Mouse (Mus musculus) embryonic facial prominence, embryonic 15.5 days (tissue): Measurements from ENCODE around the gene Wdr61. TPM values are rescaled to one million over a fixed set of nuclear protein-coding genes. Genes with fewer than 3 reads are reported as not detected.
"Not testable (repeated sequence)": the region's sequence is repeated elsewhere in the genome, so short reads cannot be mapped to it uniquely, and the experiment has no call there.

Source experiments
- ATAC-seq: fragments of 200-750 bp; cut with Nextera tagmentation; 2 replicates; pipeline ENCODE4 v1.8.0; 2017; ENCODE audit warnings: low read depth, moderate TSS enrichment; ENCODE audit not compliant: insufficient number of reproducible peaks, low FRiP score, low TSS enrichment
- H3K27ac ChIP-seq: fragments of 300-500 bp; sonication (generic); replicated peaks from 2 replicates; pipeline ENCODE4 v1.5.1; 2015; ENCODE audit warnings: mild to moderate bottlenecking, inconsistent platforms
- H3K27me3 ChIP-seq: fragments of 300-500 bp; sonication (generic); 2 replicates; pipeline ENCODE4 v1.6.1; 2015; ENCODE audit warnings: inconsistent platforms
- H3K36me3 ChIP-seq: fragments of 300-500 bp; sonication (generic); 2 replicates; pipeline ENCODE4 v1.6.1; 2015; ENCODE audit warnings: mild to moderate bottlenecking, inconsistent platforms
- H3K4me1 ChIP-seq: fragments of 300-500 bp; sonication (generic); 2 replicates; pipeline ENCODE4 v1.6.1; 2015; ENCODE audit warnings: inconsistent platforms
- H3K4me2 ChIP-seq: fragments of 300-500 bp; sonication (generic); replicated peaks from 2 replicates; pipeline ENCODE4 v1.6.1; 2015; ENCODE audit warnings: mild to moderate bottlenecking, inconsistent platforms
- H3K4me3 ChIP-seq: fragments of 300-500 bp; sonication (generic); replicated peaks from 2 replicates; pipeline ENCODE4 v1.5.1; 2015; ENCODE audit warnings: mild to moderate bottlenecking, inconsistent platforms
- H3K9ac ChIP-seq: fragments of 300-500 bp; sonication (generic); 2 replicates; pipeline ENCODE4 v1.6.1; 2015; ENCODE audit warnings: inconsistent platforms
- H3K9me3 ChIP-seq: fragments of 300-500 bp; sonication (generic); replicated peaks from 2 replicates; pipeline ENCODE4 v1.6.1; 2016; ENCODE audit warnings: inconsistent platforms
- WGBS: fragments of 180-500 bp; shearing (Covaris S2); methylation state at CpG from one replicate; pipeline ENCODE4 v1.1.7; 2015; 5-methylcytosine and 5-hydroxymethylcytosine counted together
- polyA plus RNA-seq: library from polyadenylated mRNA; unstranded; fragments of >200 nt; fragmentation: Nextera tagmentation; extraction: Ambion mirVana; gene quantifications from 2 replicates; pipeline ENCODE4 v1.2.1, GENCODE M21; 2015

Gene Wdr61
- polyA plus RNA-seq, 1 experiment from 2014 or later: 143 TPM

GRCm38 (mm10) chr9:54699345-54700173, 34.8 kb downstream of the Wdr61 start:
- peak; percentile 67 for ATAC-seq
- peak overlapping the region; percentile 79 for H3K4me3 ChIP-seq
- no peaks in the 10 kb centered on the region; the same call in none of the 2 replicates for H3K27me3 ChIP-seq
- peak overlapping the region; percentile 72 for H3K27ac ChIP-seq
- no peaks in the 10 kb centered on the region for H3K9me3 ChIP-seq
- no peaks in the 10 kb centered on the region for H3K36me3 ChIP-seq
- H3K4me2 ChIP-seq: peak overlapping the region; percentile 90
- peak overlapping the region; percentile 79 for H3K9ac ChIP-seq
- peaks cover 21% of the 10 kb centered on the region for H3K4me1 ChIP-seq
- WGBS: under 1% methylated on average over 91 of the region's 92 CpGs

- H3K9ac ChIP-seq: peak overlapping the region; percentile 79
- H3K27me3 ChIP-seq: no peaks in the 10 kb centered on the region; the same call in none of the 2 replicates
- 13% methylated on average over 27 of the region's 27 CpGs for WGBS
- no peak; the same call in 1 of the 2 replicates for ATAC-seq
- peak overlapping the region; percentile 90 for H3K4me2 ChIP-seq
- H3K4me3 ChIP-seq: peak overlapping the region; percentile 79
- H3K36me3 ChIP-seq: no peaks in the 10 kb centered on the region
- H3K4me1 ChIP-seq: peaks cover 21% of the 10 kb centered on the region
- H3K27ac ChIP-seq: peak overlapping the region; percentile 72
- H3K9me3 ChIP-seq: no peaks in the 10 kb centered on the region
These were observed 35.3 kb downstream of the Wdr61 start for GRCm38 (mm10) chr9:54699087-54699344.

GRCm38 (mm10) chr9:54698318-54699086, 35.8 kb downstream of the Wdr61 start, which contains the start of gene Dnaja4:
TSS of gene Dnaja4 (plus strand) at chr9:54698873.
- H3K36me3 ChIP-seq: no peaks in the 10 kb centered on the region
- ATAC-seq: 0 out of 2 replicates have a peak, but pooled peaks have one; percentile 13
- H3K27me3 ChIP-seq: no peaks in the 10 kb centered on the region; the same call in none of the 2 replicates
- 55% methylated on average over 17 of the region's 17 CpGs for WGBS
- peak within 1 kb of the TSS; percentile 90 for H3K4me2 ChIP-seq
- H3K9me3 ChIP-seq: no peaks in the 10 kb centered on the region
- peak within 1 kb of the TSS; percentile 79 for H3K9ac ChIP-seq
- H3K27ac ChIP-seq: peak within 1 kb of the TSS; percentile 72
- H3K4me1 ChIP-seq: peaks cover 21% of the 10 kb centered on the region
- H3K4me3 ChIP-seq: peak within 1 kb of the TSS; percentile 79

DNA sequence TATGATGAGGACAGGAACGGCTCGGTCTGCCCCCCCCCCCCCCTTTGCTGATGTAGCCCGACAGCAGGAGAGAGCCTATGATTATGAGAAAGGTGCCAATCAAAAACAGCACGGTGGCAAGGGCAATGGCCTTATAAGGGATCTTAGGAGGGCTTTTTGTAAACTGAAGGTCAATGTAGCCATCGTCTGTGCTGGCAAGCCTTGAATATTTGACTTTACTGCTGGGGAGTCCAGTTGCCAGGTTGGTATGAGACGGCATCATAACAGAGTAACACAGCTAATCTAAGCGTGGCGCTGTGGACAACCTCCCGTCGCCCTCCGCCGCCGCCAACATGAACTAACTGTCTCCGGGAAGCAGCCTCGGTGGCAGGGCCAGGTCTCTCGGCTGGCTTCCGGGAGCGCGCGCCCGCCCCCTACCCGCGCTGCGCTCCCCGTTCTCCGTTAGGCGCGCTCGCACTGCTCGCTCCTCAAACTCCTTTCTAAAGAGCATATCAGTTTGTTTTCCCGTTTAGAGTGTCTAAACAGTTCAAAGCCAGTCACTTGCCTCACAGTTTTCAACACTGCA, 43.0 kb downstream of the Wdr61 start:
- not testable (repeated sequence) for H3K4me1 ChIP-seq, H3K27ac ChIP-seq, H3K36me3 ChIP-seq, ATAC-seq, H3K27me3 ChIP-seq, H3K9me3 ChIP-seq, H3K9ac ChIP-seq
- Histone ChIP-seq H3K4me2 (peak overlapping the region; percentile 58), H3K4me3 (peak overlapping the region; percentile 32)
- 3% methylated on average over 31 of the region's 31 CpGs for WGBS

DNA sequence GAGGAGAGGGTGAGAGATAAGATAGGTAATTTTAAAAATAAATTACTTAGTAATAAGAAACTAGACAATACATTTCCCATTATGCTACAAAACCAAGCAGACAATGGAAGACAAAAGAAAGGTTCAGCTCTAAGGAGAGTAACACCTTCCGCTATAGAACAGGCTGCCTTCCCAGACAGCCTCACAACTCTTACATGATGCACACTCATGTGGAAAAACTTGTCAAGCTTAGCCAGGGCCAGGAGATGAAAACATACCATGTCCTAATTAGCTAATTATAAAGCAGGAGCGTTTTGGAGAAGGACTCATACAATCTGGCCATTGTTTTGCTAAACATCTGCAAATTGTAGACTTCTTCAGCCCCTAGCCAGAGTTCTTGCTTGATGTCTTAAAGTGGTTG, 43.6 kb downstream of the Wdr61 start:
- not testable (repeated sequence) for H3K4me2 ChIP-seq, ATAC-seq, H3K27ac ChIP-seq, H3K9ac ChIP-seq, H3K4me3 ChIP-seq, H3K36me3 ChIP-seq, H3K4me1 ChIP-seq, H3K9me3 ChIP-seq, H3K27me3 ChIP-seq
- 46% methylated on average over 2 of the region's 2 CpGs for WGBS

DNA sequence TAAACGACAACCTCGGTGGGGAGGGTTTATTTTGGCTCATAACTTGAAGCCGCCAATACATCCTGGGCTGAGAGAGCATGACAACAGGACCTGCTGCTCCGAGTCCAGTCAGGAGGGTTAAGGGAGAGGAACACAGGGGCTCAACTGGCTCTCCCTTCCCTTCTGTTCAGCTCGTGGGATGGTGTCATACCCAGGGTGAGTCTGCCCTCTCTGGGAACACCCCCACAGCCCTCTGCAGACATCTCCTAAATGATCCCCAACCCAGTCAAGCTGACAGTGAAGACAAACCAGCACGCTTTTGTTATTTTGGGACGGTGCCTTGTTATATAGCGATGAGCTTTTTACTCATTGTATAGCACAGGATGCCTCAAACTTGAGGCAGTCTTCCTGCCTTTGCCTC, 44.9 kb downstream of the Wdr61 start:
- no peak overlapping the region for H3K4me3 ChIP-seq
- WGBS: 73% methylated on average over 8 of the region's 8 CpGs
- H3K9ac ChIP-seq: no peak overlapping the region
- no peaks in the 10 kb centered on the region for H3K4me1 ChIP-seq
- no peaks in the 10 kb centered on the region for H3K9me3 ChIP-seq
- H3K27ac ChIP-seq: no peak overlapping the region
- no peak for ATAC-seq
- no peaks in the 10 kb centered on the region for H3K27me3 ChIP-seq
- no peaks in the 10 kb centered on the region for H3K36me3 ChIP-seq
- no peak overlapping the region for H3K4me2 ChIP-seq

GRCm38 (mm10) chr9:54687246-54688236, 46.8 kb downstream of the Wdr61 start:
- no peak for ATAC-seq
- WGBS: 69% methylated on average over 14 of the region's 14 CpGs
- no peaks in the 10 kb centered on the region for H3K4me1 ChIP-seq
- H3K27ac ChIP-seq: no peak overlapping the region
- H3K4me2 ChIP-seq: no peak overlapping the region
- no peaks in the 10 kb centered on the region for H3K27me3 ChIP-seq
- no peaks in the 10 kb centered on the region for H3K36me3 ChIP-seq
- H3K9me3 ChIP-seq: no peaks in the 10 kb centered on the region
- no peak overlapping the region for H3K4me3 ChIP-seq
- no peak overlapping the region for H3K9ac ChIP-seq

DNA sequence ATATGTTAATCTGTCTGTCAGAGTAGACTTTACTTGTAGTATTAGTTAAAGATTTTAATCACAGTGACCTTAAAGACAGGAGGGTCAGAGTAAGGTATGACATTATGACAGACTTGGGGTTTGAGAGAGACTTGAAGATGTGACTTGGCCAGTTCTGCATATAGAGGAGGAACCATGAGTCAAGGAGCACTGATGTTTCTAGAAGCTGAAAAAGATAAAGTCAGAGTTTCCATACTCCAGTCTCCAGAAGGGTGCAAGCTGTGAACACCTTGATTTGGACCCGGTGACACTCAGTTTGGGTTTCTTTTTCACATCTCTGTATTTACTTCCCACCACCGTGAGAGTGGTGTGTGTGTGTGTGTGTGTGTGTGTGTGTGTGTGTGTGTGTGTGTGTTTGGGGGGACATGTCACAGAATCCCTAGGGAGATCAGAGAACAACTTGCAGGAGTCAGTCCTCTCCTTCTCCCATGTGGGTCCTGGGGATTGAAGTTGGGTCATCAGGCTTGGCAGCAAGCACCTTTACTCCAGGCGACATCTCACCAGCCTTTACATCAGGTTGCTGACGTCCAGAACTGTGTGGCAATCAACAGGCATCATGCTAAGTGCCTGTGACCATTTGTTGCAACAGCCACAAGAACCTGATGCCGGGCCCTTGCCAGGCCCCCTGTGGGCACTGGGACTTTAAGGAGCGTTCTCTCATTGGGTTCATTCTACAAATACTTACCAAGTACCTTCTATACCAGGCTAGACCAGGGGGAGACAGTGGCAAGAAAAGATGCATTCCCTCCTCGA, 50.3 kb downstream of the Wdr61 start:
- H3K27ac ChIP-seq: no peak overlapping the region
- ATAC-seq: no peak
- H3K4me3 ChIP-seq: no peak overlapping the region
- H3K4me1 ChIP-seq: no peaks in the 10 kb centered on the region
- 75% methylated on average over 7 of the region's 7 CpGs for WGBS
- no peaks in the 10 kb centered on the region for H3K36me3 ChIP-seq
- H3K27me3 ChIP-seq: no peaks in the 10 kb centered on the region
- no peak overlapping the region for H3K9ac ChIP-seq
- no peaks in the 10 kb centered on the region for H3K9me3 ChIP-seq
- H3K4me2 ChIP-seq: no peak overlapping the region

- Histone ChIP-seq H3K4me3 (no peak overlapping the region), H3K27ac (no peak overlapping the region), H3K9me3 (no peaks in the 10 kb centered on the region), H3K27me3 (no peaks in the 10 kb centered on the region), H3K9ac (no peak overlapping the region), H3K36me3 (no peaks in the 10 kb centered on the region), H3K4me2 (no peak overlapping the region), H3K4me1 (no peaks in the 10 kb centered on the region)
- no peak for ATAC-seq
- 66% methylated on average over 4 of the region's 4 CpGs for WGBS
These were observed 51.5 kb downstream of the Wdr61 start for GRCm38 (mm10) chr9:54682846-54683245.

- Histone ChIP-seq H3K9ac (no peak overlapping the region), H3K4me1 (no peaks in the 10 kb centered on the region), H3K27ac (no peak overlapping the region), H3K9me3 (no peaks in the 10 kb centered on the region), H3K27me3 (peaks cover 9% of the 10 kb centered on the region), H3K36me3 (no peaks in the 10 kb centered on the region), H3K4me3 (peak overlapping the region; percentile 34), H3K4me2 (peak overlapping the region; percentile 56)
- no peak for ATAC-seq
- WGBS: 2% methylated on average over 14 of the region's 14 CpGs
These were observed 57.8 kb downstream of the Wdr61 start for GRCm38 (mm10) chr9:54676531-54676986.
